Mouse (Mus musculus): ENCODE results near the gene Ankrd63. TPM values are rescaled to one million over a fixed set of nuclear protein-coding genes. Genes with fewer than 3 reads are reported as not detected.

The Ankrd63 gene
- polyA plus RNA-seq, 1 experiment: 5.0 TPM

DNA sequence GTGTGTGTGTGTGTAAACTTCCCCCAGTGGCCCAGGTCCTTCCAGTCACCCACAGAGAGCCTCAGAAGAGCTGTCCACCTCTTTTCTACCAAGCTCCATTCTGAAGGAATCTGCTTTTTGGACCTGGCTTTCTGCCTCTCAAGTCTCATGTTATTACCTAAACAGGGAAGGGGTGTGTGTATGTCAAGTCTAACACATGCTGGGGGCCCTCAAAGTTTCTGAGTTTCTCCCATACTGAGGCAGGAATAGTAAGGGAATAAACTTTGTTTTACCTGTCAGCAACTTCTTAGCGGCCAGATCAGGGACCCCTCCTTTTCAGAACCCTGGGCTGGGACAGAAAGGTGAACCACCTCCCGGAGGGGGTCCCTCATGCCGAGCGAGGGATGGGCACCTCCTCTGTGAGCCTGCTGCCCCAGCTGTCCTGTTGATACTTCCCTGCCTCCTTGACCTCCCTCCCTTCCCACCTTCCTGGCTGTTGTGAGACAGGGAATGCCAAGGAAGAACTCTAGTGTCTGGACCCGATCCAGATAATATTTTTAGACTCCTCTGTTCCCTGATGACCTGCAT is 6.4 kb downstream of the Ankrd63 start:
- 29% methylated on average over 5 of the region's 5 CpGs for WGBS

DNA sequence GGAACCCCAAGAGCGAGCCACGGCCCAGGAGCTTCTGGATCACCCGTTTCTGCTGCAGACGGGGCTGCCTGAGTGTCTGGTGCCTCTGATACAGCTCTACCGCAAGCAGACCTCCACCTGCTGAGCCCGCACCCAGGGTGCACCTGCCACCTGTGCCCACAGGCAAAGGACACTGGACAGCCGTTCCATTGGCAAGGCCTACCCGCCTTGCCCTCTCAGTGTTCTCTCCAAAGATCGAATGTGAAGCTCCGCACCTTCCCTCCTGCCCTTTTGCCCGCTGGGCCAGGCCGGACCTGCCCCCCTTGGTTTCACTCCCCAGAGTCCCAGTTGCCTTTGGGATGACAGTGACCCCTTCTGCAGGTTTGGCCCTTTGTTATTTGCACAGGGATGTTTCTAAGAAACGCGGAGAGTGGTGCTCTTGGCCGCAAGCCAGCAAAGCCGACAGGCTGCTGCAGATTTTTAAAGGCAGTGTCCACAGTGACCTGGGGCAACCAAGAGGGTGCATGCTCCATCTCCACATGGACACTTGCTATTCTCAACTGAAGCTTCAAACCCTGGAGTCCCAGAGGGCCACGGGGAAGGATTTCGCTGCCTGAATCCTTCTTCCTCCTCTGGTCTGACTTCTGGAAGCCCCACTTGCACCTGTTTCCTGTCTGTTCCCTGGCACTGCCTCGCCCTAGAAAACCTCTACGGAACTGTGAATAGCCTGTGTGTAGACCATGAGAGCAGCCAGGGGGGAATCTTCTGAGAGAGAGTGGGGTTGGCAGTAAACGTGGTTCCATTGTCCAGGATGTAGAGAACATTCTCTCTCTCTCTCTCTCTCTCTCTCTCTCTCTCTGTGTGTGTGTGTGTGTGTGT is 7.1 kb downstream of the Ankrd63 start:
- Histone ChIP-seq H3K4me3 (replicated peaks; ENCODE audit: extremely low read depth, low read depth, low read length) (no peak overlapping the region), H3K4me1 (ENCODE audit: control insufficient read depth, insufficient read depth, low read length) (no peaks in the 10 kb centered on the region; the same call in none of the 2 replicates)
- TF ChIP-seq POLR2A (IDR thresholded peaks at IDR 0.05; ENCODE audit: borderline replicate concordance, extremely low read depth, low read depth, low read length) (no peak), CTCF (IDR thresholded peaks at IDR 0.05; ENCODE audit: insufficient read depth, low read length) (no peak)
- 36% methylated on average over 21 of the region's 21 CpGs for WGBS
- peak; percentile 37 for DNase-seq

More for the DNA sequence above, 6.4 kb downstream of the Ankrd63 start:
- no peak for DNase-seq
- no peak overlapping the region for H3K4me3 ChIP-seq (replicated peaks; ENCODE audit: extremely low read depth, low read depth, low read length)
- H3K4me1 ChIP-seq (ENCODE audit: control insufficient read depth, insufficient read depth, low read length): no peaks in the 10 kb centered on the region; the same call in none of the 2 replicates
- TF ChIP-seq POLR2A (IDR thresholded peaks at IDR 0.05; ENCODE audit: borderline replicate concordance, extremely low read depth, low read depth, low read length) (no peak), CTCF (IDR thresholded peaks at IDR 0.05; ENCODE audit: insufficient read depth, low read length) (no peak)

- DNase-seq: peak; percentile 39
- 33% methylated on average over 11 of the region's 11 CpGs for WGBS
- Histone ChIP-seq H3K4me3 (replicated peaks; ENCODE audit: extremely low read depth, low read depth, low read length) (no peak overlapping the region), H3K4me1 (ENCODE audit: control insufficient read depth, insufficient read depth, low read length) (no peaks in the 10 kb centered on the region; the same call in none of the 2 replicates)
- no peak for TF ChIP-seq POLR2A (IDR thresholded peaks at IDR 0.05; ENCODE audit: borderline replicate concordance, extremely low read depth, low read depth, low read length)
- TF ChIP-seq CTCF (IDR thresholded peaks at IDR 0.05; ENCODE audit: insufficient read depth, low read length): peak; percentile 46; the same call in 1 of the 2 replicates
Measured at GRCm38 (mm10) chr2:118695677-118696232, 8.0 kb downstream of the Ankrd63 start.

- Histone ChIP-seq H3K4me1 (ENCODE audit: control insufficient read depth, insufficient read depth, low read length) (no peaks in the 10 kb centered on the region; the same call in 1 of the 2 replicates), H3K4me3 (replicated peaks; ENCODE audit: extremely low read depth, low read depth, low read length) (no peak overlapping the region)
- DNase-seq: no peak
- TF ChIP-seq POLR2A (IDR thresholded peaks at IDR 0.05; ENCODE audit: borderline replicate concordance, extremely low read depth, low read depth, low read length): no peak
- TF ChIP-seq CTCF (IDR thresholded peaks at IDR 0.05; ENCODE audit: insufficient read depth, low read length): no peak
- WGBS: 77% methylated on average over 19 of the region's 19 CpGs
Measured at GRCm38 (mm10) chr2:118693370-118693966, 10.3 kb downstream of the Ankrd63 start.

DNA sequence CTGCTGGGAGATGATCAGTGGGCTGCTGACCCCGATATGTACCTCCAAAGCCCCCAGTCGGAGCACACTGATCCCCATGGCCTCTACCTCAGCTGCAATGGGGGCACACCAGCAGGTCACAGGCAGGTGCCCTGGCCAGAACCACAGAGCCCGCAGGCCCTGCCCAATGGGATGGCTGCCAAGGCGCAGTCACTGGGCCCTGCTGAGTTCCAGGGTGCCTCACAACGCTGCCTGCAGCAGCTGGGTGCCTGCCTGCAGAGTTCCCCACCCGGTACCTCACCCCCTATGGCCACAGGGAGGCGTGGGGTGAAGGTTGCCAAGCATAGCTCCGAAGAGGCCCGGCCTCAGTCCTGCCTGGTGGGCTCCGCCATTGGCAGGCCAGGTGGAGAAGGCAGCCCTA is 13.9 kb downstream of the Ankrd63 start:
- Histone ChIP-seq H3K4me3 (replicated peaks; ENCODE audit: extremely low read depth, low read depth, low read length) (no peak overlapping the region), H3K4me1 (ENCODE audit: control insufficient read depth, insufficient read depth, low read length) (no peaks in the 10 kb centered on the region)
- no peak for DNase-seq
- WGBS: 76% methylated on average over 10 of the region's 10 CpGs
- TF ChIP-seq POLR2A (IDR thresholded peaks at IDR 0.05; ENCODE audit: borderline replicate concordance, extremely low read depth, low read depth, low read length) (no peak), CTCF (IDR thresholded peaks at IDR 0.05; ENCODE audit: insufficient read depth, low read length) (no peak)

DNA sequence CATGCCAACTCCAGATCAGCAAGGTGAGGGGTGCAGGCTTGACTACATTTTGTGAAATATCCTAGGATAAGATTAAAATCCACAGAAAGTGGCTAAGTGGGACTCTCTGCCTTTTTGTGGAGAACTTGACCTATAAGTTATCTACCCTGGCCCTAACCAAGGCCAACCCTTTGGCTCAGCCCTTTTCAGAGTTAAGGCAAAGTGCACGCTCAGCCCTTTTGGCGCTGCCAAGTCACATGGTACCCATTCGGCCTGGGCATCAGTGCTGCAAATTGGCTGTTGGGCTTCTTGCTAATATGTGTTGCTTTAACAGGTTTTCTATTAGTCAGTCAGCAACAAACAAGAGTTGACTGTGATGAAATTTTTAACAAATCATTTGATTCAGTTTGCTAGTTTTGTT is 16.0 kb downstream of the Ankrd63 start:
- WGBS: 85% methylated on average over 3 of the region's 3 CpGs

GRCm38 (mm10) chr2:118686693-118687092 is 17.1 kb downstream of the Ankrd63 start:
- DNase-seq: no peak
- Histone ChIP-seq H3K4me1 (ENCODE audit: control insufficient read depth, insufficient read depth, low read length) (no peaks in the 10 kb centered on the region), H3K4me3 (replicated peaks; ENCODE audit: extremely low read depth, low read depth, low read length) (no peak overlapping the region)
- 47% methylated on average over 8 of the region's 8 CpGs for WGBS
- no peak for TF ChIP-seq POLR2A (IDR thresholded peaks at IDR 0.05; ENCODE audit: borderline replicate concordance, extremely low read depth, low read depth, low read length)
- no peak for TF ChIP-seq CTCF (IDR thresholded peaks at IDR 0.05; ENCODE audit: insufficient read depth, low read length)

More for the DNA sequence above, 16.0 kb downstream of the Ankrd63 start:
- no peak for DNase-seq
- H3K4me3 ChIP-seq (replicated peaks; ENCODE audit: extremely low read depth, low read depth, low read length): no peak overlapping the region
- no peaks in the 10 kb centered on the region for H3K4me1 ChIP-seq (ENCODE audit: control insufficient read depth, insufficient read depth, low read length)
- TF ChIP-seq POLR2A (IDR thresholded peaks at IDR 0.05; ENCODE audit: borderline replicate concordance, extremely low read depth, low read depth, low read length): no peak
- TF ChIP-seq CTCF (IDR thresholded peaks at IDR 0.05; ENCODE audit: insufficient read depth, low read length): no peak

GRCm38 (mm10) chr2:118685088-118685487 is 18.7 kb downstream of the Ankrd63 start:
- Histone ChIP-seq H3K4me3 (replicated peaks; ENCODE audit: extremely low read depth, low read depth, low read length) (no peak overlapping the region), H3K4me1 (ENCODE audit: control insufficient read depth, insufficient read depth, low read length) (no peaks in the 10 kb centered on the region)
- WGBS: 85% methylated on average over 4 of the region's 4 CpGs
- TF ChIP-seq POLR2A (IDR thresholded peaks at IDR 0.05; ENCODE audit: borderline replicate concordance, extremely low read depth, low read depth, low read length) (no peak), CTCF (IDR thresholded peaks at IDR 0.05; ENCODE audit: insufficient read depth, low read length) (no peak)
- no peak for DNase-seq

DNA sequence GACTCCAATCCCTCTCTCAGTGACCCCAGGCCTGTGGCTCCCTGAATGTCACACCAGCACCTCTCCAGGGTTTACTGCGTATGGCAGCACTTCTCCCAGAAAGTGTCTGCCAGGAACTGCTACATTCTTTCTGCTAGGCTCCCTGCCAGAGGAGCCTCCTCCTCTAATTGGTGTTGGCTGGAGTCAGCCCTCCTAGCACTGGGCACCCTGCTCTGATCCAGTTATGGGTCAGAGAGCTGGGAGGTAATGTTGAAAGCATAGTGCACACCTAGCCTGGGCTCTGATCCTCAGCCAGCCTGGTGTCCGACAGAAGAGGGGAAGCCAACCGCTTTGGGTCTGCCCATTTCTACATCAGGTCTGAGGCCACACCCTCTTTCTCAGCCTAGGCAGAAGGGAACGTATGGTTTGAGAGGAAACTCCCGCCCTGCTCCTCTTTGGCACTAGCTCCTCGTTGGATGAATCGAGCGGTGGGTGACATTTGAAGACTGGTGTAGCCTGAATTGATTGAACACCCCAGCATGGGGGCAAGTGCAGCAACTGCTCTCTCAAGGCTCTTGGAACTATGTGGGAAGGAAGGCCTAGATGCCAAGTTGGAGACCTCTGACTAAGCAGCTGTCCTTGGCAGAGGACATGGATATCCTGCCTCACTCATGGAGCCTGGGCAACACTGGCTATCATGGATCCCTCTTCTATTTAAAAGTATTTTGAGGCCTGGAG is 21.1 kb downstream of the Ankrd63 start:
- DNase-seq: no peak
- Histone ChIP-seq H3K4me3 (replicated peaks; ENCODE audit: extremely low read depth, low read depth, low read length) (no peak overlapping the region), H3K4me1 (ENCODE audit: control insufficient read depth, insufficient read depth, low read length) (no peaks in the 10 kb centered on the region)
- no peak for TF ChIP-seq POLR2A (IDR thresholded peaks at IDR 0.05; ENCODE audit: borderline replicate concordance, extremely low read depth, low read depth, low read length)
- TF ChIP-seq CTCF (IDR thresholded peaks at IDR 0.05; ENCODE audit: insufficient read depth, low read length): no peak
- 55% methylated on average over 8 of the region's 8 CpGs for WGBS

Data from lung, adult 2 months (tissue).